Mouse (Mus musculus) MEL (cell line): ENCODE measurements around the gene Pigo. TPM values are rescaled to one million over a fixed set of nuclear protein-coding genes. Genes with fewer than 3 reads are reported as not detected.

Experiments
- DNase-seq: peaks from one replicate; pipeline ENCODE4 v3.0.0; 2011; ENCODE audit warnings: low read depth, low spot score
- H3K27ac ChIP-seq: 2 replicates; pipeline ENCODE4 v1.5.1; 2012; ENCODE audit warnings: low read depth, mild to moderate bottlenecking, control low read depth, low read length, moderate library complexity; ENCODE audit not compliant: control insufficient read depth
- H3K27me3 ChIP-seq, 2 experiments: fragments of 150-350 bp in 1 of 2; sonication (generic) in 1 of 2; 2 replicates each; pipeline ENCODE4 v1.6.1; 2012; ENCODE audit warnings: low read length in 2 of 2, mild to moderate bottlenecking in 2 of 2, improper control_type of control experiment in 1 of 2, moderate library complexity in 1 of 2; ENCODE audit not compliant: insufficient read depth in 2 of 2, control insufficient read depth in 1 of 2
- H3K36me3 ChIP-seq, 2 experiments: 2 replicates each; pipeline ENCODE4 v1.6.1; 2012 to 2014; ENCODE audit warnings: low read length in 2 of 2, improper control_type of control experiment in 1 of 2, inconsistent platforms in 1 of 2, mild to moderate bottlenecking in 1 of 2; ENCODE audit not compliant: insufficient read depth in 2 of 2, control insufficient read depth in 1 of 2
- H3K4me1 ChIP-seq, 2 experiments: fragments of 150-350 bp in 1 of 2; sonication (generic) in 1 of 2; 2 replicates each; pipeline ENCODE4 v1.6.1; 2012; ENCODE audit warnings: low read length in 2 of 2, improper control_type of control experiment in 1 of 2, mild to moderate bottlenecking in 1 of 2; ENCODE audit not compliant: insufficient read depth in 2 of 2, control insufficient read depth in 1 of 2
- H3K4me3 ChIP-seq, 2 experiments: fragments of 150-350 bp in 1 of 2; sonication (generic) in 1 of 2; 2 replicates each; pipeline ENCODE4 v1.5.1; 2012; ENCODE audit warnings: low read depth in 2 of 2, low read length in 2 of 2, mild to moderate bottlenecking in 2 of 2, moderate library complexity in 2 of 2, control low read depth in 1 of 2, improper control_type of control experiment in 1 of 2; ENCODE audit not compliant: control insufficient read depth in 1 of 2, insufficient read depth in 1 of 2
- H3K79me2 ChIP-seq: 2 replicates; pipeline ENCODE4 v1.6.1; 2012; ENCODE audit warnings: mild to moderate bottlenecking, low read length, moderate library complexity; ENCODE audit not compliant: control insufficient read depth, poor library complexity, insufficient read depth
- H3K9ac ChIP-seq: 2 replicates; pipeline ENCODE4 v1.6.1; 2012; ENCODE audit warnings: low read depth, mild to moderate bottlenecking, control low read depth, low read length, moderate library complexity; ENCODE audit not compliant: control insufficient read depth, poor library complexity, severe bottlenecking
- H3K9me3 ChIP-seq: fragments of 150-350 bp; sonication (generic); replicated peaks from 2 replicates; pipeline ENCODE4 v1.6.1; 2012; ENCODE audit warnings: mild to moderate bottlenecking, low read length, improper control_type of control experiment, moderate library complexity; ENCODE audit not compliant: insufficient read depth
- BHLHE40 ChIP-seq: IDR thresholded peaks from 2 replicates; pipeline ENCODE4 v1.6.1; 2012; ENCODE audit warnings: low read depth, mild to moderate bottlenecking, inconsistent platforms, low read length, improper control_type of control experiment, borderline replicate concordance
- CHD2 ChIP-seq: IDR thresholded peaks from 2 replicates; pipeline ENCODE4 v1.6.1; 2011; ENCODE audit warnings: low read length, improper control_type of control experiment
- ELF1 ChIP-seq: IDR thresholded peaks from 2 replicates; pipeline ENCODE4 v1.6.1; 2014; ENCODE audit warnings: low read depth, mild to moderate bottlenecking, inconsistent platforms, low read length, improper control_type of control experiment, moderate library complexity
- EP300 ChIP-seq, 2 experiments: IDR thresholded peaks; 2 replicates each; pipeline ENCODE4 v1.6.1; 2011; ENCODE audit warnings: improper control_type of control experiment in 2 of 2, low read length in 2 of 2, low read depth in 1 of 2, mild to moderate bottlenecking in 1 of 2
- ETS1 ChIP-seq: IDR thresholded peaks from 2 replicates; pipeline ENCODE4 v1.6.1; 2012; ENCODE audit warnings: low read depth, mild to moderate bottlenecking, inconsistent platforms, low read length, improper control_type of control experiment, moderate library complexity
- GABPA ChIP-seq: IDR thresholded peaks from 2 replicates; pipeline ENCODE4 v1.6.1; 2012; ENCODE audit warnings: low read depth, mild to moderate bottlenecking, inconsistent platforms, low read length, improper control_type of control experiment, moderate library complexity
- HCFC1 ChIP-seq: IDR thresholded peaks from 2 replicates; pipeline ENCODE4 v1.6.1; 2012; ENCODE audit warnings: low read depth, mild to moderate bottlenecking, inconsistent platforms, low read length, improper control_type of control experiment, moderate library complexity
- JUND ChIP-seq: IDR thresholded peaks from 2 replicates; pipeline ENCODE4 v1.6.1; 2011; ENCODE audit warnings: low read depth, mild to moderate bottlenecking, improper control_type of control experiment, low read length
- KAT2A ChIP-seq: conservative IDR thresholded peaks from 2 replicates; pipeline ENCODE4 v1.6.1; 2012; ENCODE audit warnings: low read depth, low read length, improper control_type of control experiment, inconsistent platforms
- MAFK ChIP-seq: IDR thresholded peaks from 2 replicates; pipeline ENCODE4 v1.6.1; 2011; ENCODE audit warnings: low read depth, mild to moderate bottlenecking, low read length, improper control_type of control experiment, borderline replicate concordance
- MAX ChIP-seq: IDR thresholded peaks from 2 replicates; pipeline ENCODE4 v1.6.1; 2011; ENCODE audit warnings: low read length, improper control_type of control experiment
- MAZ ChIP-seq: IDR thresholded peaks from 2 replicates; pipeline ENCODE4 v1.6.1; 2012; ENCODE audit warnings: low read depth, mild to moderate bottlenecking, inconsistent platforms, low read length, improper control_type of control experiment
- MEF2A ChIP-seq: IDR thresholded peaks from 2 replicates; pipeline ENCODE4 v1.6.1; 2014; ENCODE audit warnings: low read depth, mild to moderate bottlenecking, inconsistent platforms, low read length, improper control_type of control experiment; ENCODE audit not compliant: poor library complexity, insufficient replicate concordance, severe bottlenecking; ENCODE audit errors: extremely low read depth
- MYC ChIP-seq: IDR thresholded peaks from 2 replicates; pipeline ENCODE4 v1.6.1; 2011; ENCODE audit warnings: low read depth, mild to moderate bottlenecking, low read length, improper control_type of control experiment, moderate library complexity
- NELFE ChIP-seq: IDR thresholded peaks from 2 replicates; pipeline ENCODE4 v1.6.1; 2011; ENCODE audit warnings: low read depth, low read length, improper control_type of control experiment
- NRF1 ChIP-seq: IDR thresholded peaks from 2 replicates; pipeline ENCODE4 v1.6.1; 2014; ENCODE audit warnings: low read depth, mild to moderate bottlenecking, inconsistent platforms, low read length, improper control_type of control experiment, moderate library complexity; ENCODE audit not compliant: poor library complexity, insufficient read depth, severe bottlenecking
- POLR2A ChIP-seq, 2 experiments: IDR thresholded peaks; 2 replicates each; pipeline ENCODE4 v1.6.1; 2011 to 2012; ENCODE audit warnings: low read length in 2 of 2, mild to moderate bottlenecking in 2 of 2, control low read depth in 1 of 2, improper control_type of control experiment in 1 of 2, low read depth in 1 of 2, moderate library complexity in 1 of 2; ENCODE audit not compliant: control insufficient read depth in 1 of 2, insufficient read depth in 1 of 2, poor library complexity in 1 of 2
- POLR2AphosphoS2 ChIP-seq: IDR thresholded peaks from 2 replicates; pipeline ENCODE4 v1.6.1; 2011; ENCODE audit warnings: low read length, improper control_type of control experiment
- POLR2AphosphoS5 ChIP-seq: IDR thresholded peaks from 2 replicates; pipeline ENCODE4 v1.6.1; 2012; ENCODE audit warnings: low read depth, borderline replicate concordance, mild to moderate bottlenecking, inconsistent platforms, low read length, moderate library complexity, mixed read lengths
- RAD21 ChIP-seq: IDR thresholded peaks from 2 replicates; pipeline ENCODE4 v1.6.1; 2011; ENCODE audit warnings: mild to moderate bottlenecking, low read depth, low read length, improper control_type of control experiment
- RCOR1 ChIP-seq: IDR thresholded peaks from 2 replicates; pipeline ENCODE4 v1.6.1; 2012; ENCODE audit warnings: low read depth, mild to moderate bottlenecking, inconsistent platforms, low read length, improper control_type of control experiment
- SIN3A ChIP-seq: IDR thresholded peaks from 2 replicates; pipeline ENCODE4 v1.6.1; 2012; ENCODE audit warnings: low read length, improper control_type of control experiment, inconsistent platforms
- SMC3 ChIP-seq: IDR thresholded peaks from 2 replicates; pipeline ENCODE4 v1.6.1; 2011; ENCODE audit warnings: low read depth, low read length, improper control_type of control experiment
- TBP ChIP-seq: IDR thresholded peaks from 2 replicates; pipeline ENCODE4 v1.8.0; 2011; ENCODE audit warnings: low read depth, low read length, improper control_type of control experiment
- TCF12 ChIP-seq: IDR thresholded peaks from 2 replicates; pipeline ENCODE4 v1.6.1; 2014; ENCODE audit warnings: low read depth, mild to moderate bottlenecking, inconsistent platforms, low read length, improper control_type of control experiment, moderate library complexity
- UBTF ChIP-seq: IDR thresholded peaks from 2 replicates; pipeline ENCODE4 v1.6.1; 2012; ENCODE audit warnings: low read depth, mild to moderate bottlenecking, inconsistent platforms, low read length, improper control_type of control experiment, moderate library complexity, borderline replicate concordance; ENCODE audit not compliant: insufficient read depth
- USF1 ChIP-seq: IDR thresholded peaks from 2 replicates; pipeline ENCODE4 v1.6.1; 2014; ENCODE audit warnings: low read depth, mild to moderate bottlenecking, inconsistent platforms, low read length, improper control_type of control experiment, moderate library complexity
- USF2 ChIP-seq, 2 experiments: IDR thresholded peaks; 2 replicates each; pipeline ENCODE4 v1.6.1; 2011 to 2012; ENCODE audit warnings: improper control_type of control experiment in 2 of 2, low read length in 2 of 2, borderline replicate concordance in 1 of 2, inconsistent platforms in 1 of 2, low read depth in 1 of 2, mild to moderate bottlenecking in 1 of 2; ENCODE audit not compliant: insufficient read depth in 1 of 2
- ZKSCAN1 ChIP-seq: IDR thresholded peaks from 2 replicates; pipeline ENCODE4 v1.6.1; 2012; ENCODE audit warnings: low read depth, mild to moderate bottlenecking, inconsistent platforms, low read length, improper control_type of control experiment, moderate library complexity
- ZMIZ1 ChIP-seq: IDR thresholded peaks from 2 replicates; pipeline ENCODE4 v1.6.1; 2012; ENCODE audit warnings: low read depth, mild to moderate bottlenecking, inconsistent platforms, low read length, improper control_type of control experiment, moderate library complexity
- polyA plus RNA-seq, 2 experiments: library from polyadenylated mRNA; stranded (reverse) in 1 of 2; unstranded in 1 of 2; fragments of >175 nt in 1 of 2; fragments of >200 nt in 1 of 2; gene quantifications; 2 replicates each; pipeline versions ENCODE4 v1.2.1 to v1.2.4; 2012; ENCODE audit warnings: low replicate concordance in 2 of 2, low read depth in 1 of 2; ENCODE audit not compliant: insufficient read length in 2 of 2, insufficient read depth in 1 of 2, missing spikeins in 1 of 2
- total RNA-seq: library from RNA; depleted of rRNA; stranded (reverse); fragments of 300-350 nt; gene quantifications from 2 replicates; pipeline ENCODE4 v1.2.3, GENCODE M21; 2012

The Pigo gene
- total and polyA plus RNA-seq, 3 experiments = 22.3 to 36.1 TPM; not detected in 1

DNA sequence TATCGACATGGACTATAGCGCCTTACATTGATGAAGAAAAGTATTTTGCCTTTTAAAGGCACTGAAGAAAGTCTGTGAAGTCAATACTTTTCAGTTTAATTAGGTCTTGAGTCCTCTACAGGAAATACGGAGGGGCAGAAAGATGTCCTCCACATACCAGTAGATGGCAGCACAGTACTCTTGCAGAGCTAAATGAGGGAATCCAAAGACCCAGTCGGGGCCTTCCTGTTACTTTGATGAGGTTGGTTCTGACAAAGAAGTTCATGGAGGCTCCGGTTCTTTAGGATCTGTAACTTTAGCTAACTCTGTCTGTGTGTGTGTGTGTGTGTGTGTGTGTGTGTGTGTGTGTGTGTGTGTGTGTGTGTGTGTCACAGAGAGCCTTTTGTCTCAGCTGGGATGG lies 21.6 kb upstream of the Pigo start (continued):
- TF ChIP-seq MAZ (no peak), USF2 (IDR thresholded peaks at IDR 0.05; ENCODE audit: borderline replicate concordance in 1 of 2, insufficient read depth in 1 of 2, low read depth in 1 of 2, low read length in 2 of 2) (no peak), POLR2AphosphoS2 (no peak), KAT2A (no peak), GABPA (no peak), HCFC1 (peak; percentile 61; the same call in 1 of the 2 replicates), MAFK (no peak), MYC (no peak), SIN3A (peak; percentile 82), USF1 (no peak), MEF2A (no peak), TBP (0 out of 2 replicates have a peak, but pooled peaks have one; percentile 32), EP300 (IDR thresholded peaks at IDR 0.05; ENCODE audit: low read depth in 1 of 2, low read length in 2 of 2) (no peak), BHLHE40 (no peak), POLR2AphosphoS5 (no peak), ZMIZ1 (no peak), POLR2A (IDR thresholded peaks at IDR 0.05; ENCODE audit: control insufficient read depth in 1 of 2, insufficient read depth in 1 of 2, low read depth in 1 of 2, low read length in 2 of 2, poor library complexity in 1 of 2) (no peak), RAD21 (peak; percentile 90), NRF1 (no peak)

DNA sequence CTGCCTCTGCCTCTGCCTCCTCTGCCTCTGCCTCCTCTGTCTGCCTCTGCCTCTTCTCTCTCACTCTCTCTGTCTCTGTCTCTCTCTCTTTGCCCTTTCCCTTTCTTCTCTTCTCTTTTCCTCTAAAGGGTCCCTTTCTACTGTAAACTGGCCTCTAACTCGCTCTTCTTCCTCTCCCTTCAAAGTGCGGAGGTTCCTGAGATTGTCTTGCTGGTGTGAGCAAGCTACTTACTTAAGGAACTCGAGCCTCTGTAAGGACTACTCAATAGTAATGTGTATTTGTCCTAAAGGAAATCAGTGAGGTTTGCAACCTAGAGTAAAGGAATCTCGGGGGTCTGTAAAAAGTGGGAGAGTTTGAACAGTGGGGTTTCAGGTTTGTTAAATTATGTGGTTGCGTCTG lies 21.0 kb upstream of the Pigo start:
- peak; percentile 46 for DNase-seq
- Histone ChIP-seq H3K9ac (peak overlapping the region; percentile 54), H3K4me3 (peak overlapping the region; percentile 46 to 62), H3K79me2 (no peaks in the 10 kb centered on the region), H3K4me1 (peaks cover 5 to 24% of the 10 kb centered on the region in 2 experiments), H3K9me3 (no peaks in the 10 kb centered on the region), H3K27me3 (no peaks in the 10 kb centered on the region), H3K27ac (peak overlapping the region; percentile 24; the same call in 1 of the 2 replicates), H3K36me3 (peaks cover 0 to 9% of the 10 kb centered on the region in 2 experiments; a peak in 2 of 4 replicates)
- TF ChIP-seq JUND (no peak), BHLHE40 (no peak), POLR2AphosphoS5 (no peak), RCOR1 (no peak), SMC3 (no peak), RAD21 (no peak), ETS1 (no peak), NRF1 (no peak), GABPA (no peak), ELF1 (no peak), ZKSCAN1 (no peak), TCF12 (no peak), SIN3A (no peak), MAX (no peak), CHD2 (no peak), MYC (no peak), HCFC1 (no peak), UBTF (no peak), NELFE (no peak), USF2 (IDR thresholded peaks at IDR 0.05; ENCODE audit: borderline replicate concordance in 1 of 2, insufficient read depth in 1 of 2, low read depth in 1 of 2, low read length in 2 of 2) (no peak)
